9 mouse cellular contexts compared by ENCODE assay signal in genomic region chr9:78646008-78646777, GRCm38 (mm10). TPM values are rescaled to one million over a fixed set of nuclear protein-coding genes. Genes with fewer than 3 reads are reported as not detected.
DNase-seq lines count a peak whose midpoint lies in the region; ATAC-seq and TF ChIP-seq lines count a peak whose summit lies in the region.
"Had no signal": no experiment of that assay in that cellular context is flagged by ENCODE, and none has a peak within 500 bp of the region (broad histone marks: within the 10 kb centered on the region; RNA-seq: fewer than 3 reads in every experiment).

No protein-coding gene starts in this region.

- H3K4me1 ChIP-seq in kidney, embryonic 14.5 days (ENCODE audit: control insufficient read depth, insufficient read depth, low read length): no peaks in the 10 kb centered on the region
- no peaks in the 10 kb centered on the region for H3K4me1 ChIP-seq in lung, embryonic 14.5 days (ENCODE audit: insufficient read depth)
- H3K4me1 ChIP-seq: limb, embryonic 15.5 days had no signal

- H3K9ac ChIP-seq in kidney, embryonic 14.5 days (ENCODE audit: low read depth, low read length): no peak overlapping the region
- H3K9ac ChIP-seq in lung, embryonic 14.5 days: no peak overlapping the region
- H3K9ac ChIP-seq: limb, embryonic 15.5 days had no signal

- 50% methylated on average over 6 of the region's 6 CpGs for WGBS in kidney, embryonic 14.5 days
- 42% methylated on average over 6 of the region's 6 CpGs for WGBS in lung, embryonic 14.5 days

- H3K27me3 ChIP-seq in kidney, embryonic 14.5 days (ENCODE audit: control insufficient read depth, insufficient read depth, low read length): no peaks in the 10 kb centered on the region
- H3K27me3 ChIP-seq in lung, embryonic 14.5 days (ENCODE audit: insufficient read depth, low read length): no peaks in the 10 kb centered on the region
- H3K27me3 ChIP-seq: limb, embryonic 15.5 days had no signal

- H3K4me3 ChIP-seq in kidney, embryonic 14.5 days (ENCODE audit: low read length): no peak overlapping the region
- H3K4me3 ChIP-seq in lung, embryonic 14.5 days (ENCODE audit: low read depth, low read length): no peak overlapping the region
- H3K4me3 ChIP-seq: limb, embryonic 15.5 days had no signal

- peak; percentile 79 for TF ChIP-seq CTCF in lung, embryonic 14.5 days (IDR thresholded peaks at IDR 0.05; ENCODE audit: low read depth)

- peak; percentile 11 for DNase-seq in heart, adult 8-10 months (ENCODE audit: low spot score)
- no peak for DNase-seq in heart, adult 11 months
- DNase-seq in 3T3-L1 (ENCODE audit: low read depth, low spot score) (peak; percentile 83), adipocyte (ENCODE audit: low spot score) (peak; percentile 76)
- peak; percentile 87 for DNase-seq in embryo, embryonic 10 days (ENCODE audit: low spot score)
- DNase-seq in lung, embryonic 14.5 days: peak; percentile 89
- DNase-seq in telencephalon, adult 2 months (ENCODE audit: low read depth, low spot score): peak; percentile 15

- no peaks in the 10 kb centered on the region for H3K36me3 ChIP-seq in kidney, embryonic 14.5 days (ENCODE audit: control insufficient read depth, insufficient read depth, low read length)
- no peaks in the 10 kb centered on the region for H3K36me3 ChIP-seq in lung, embryonic 14.5 days (ENCODE audit: insufficient read depth)
- H3K36me3 ChIP-seq: limb, embryonic 15.5 days had no signal

- 0 out of 2 replicates have a peak, but pooled peaks have one; percentile 49 for ATAC-seq in kidney, embryonic 14.5 days (ENCODE audit: low FRiP score, low TSS enrichment)
- ATAC-seq in lung, embryonic 14.5 days (ENCODE audit: insufficient read depth): no peak

- no peak overlapping the region for H3K4me2 ChIP-seq in kidney, embryonic 14.5 days (replicated peaks; ENCODE audit: low read depth, low read length)
- no peak overlapping the region for H3K4me2 ChIP-seq in lung, embryonic 14.5 days
- H3K4me2 ChIP-seq: limb, embryonic 15.5 days had no signal

- H3K27ac ChIP-seq in kidney, embryonic 14.5 days (ENCODE audit: low read depth, low read length): no peak overlapping the region
- H3K27ac ChIP-seq in lung, embryonic 14.5 days (ENCODE audit: low read depth): no peak overlapping the region
- H3K27ac ChIP-seq: limb, embryonic 15.5 days had no signal

- no peaks in the 10 kb centered on the region for H3K9me3 ChIP-seq in kidney, embryonic 14.5 days (ENCODE audit: control insufficient read depth, low read length)
- H3K9me3 ChIP-seq in lung, embryonic 14.5 days (ENCODE audit: low read depth, low read length): no peaks in the 10 kb centered on the region
- H3K9me3 ChIP-seq: limb, embryonic 15.5 days had no signal

RNA-seq across cellular contexts. Expression of gene Cd109, which starts 30.8 kb away (rescaled TPM):
- total RNA-seq in heart, adult 8-10 months (2022): 1 to 10 TPM in 1 of 4 experiments, under 1 TPM in 3; 0.50 to 1.2 (median 0.70) TPM
- 4.3 and 7.9 TPM in 2 replicates for polyA plus RNA-seq in kidney, embryonic 14.5 days (2014; fragmentation: Nextera tagmentation; extraction: Ambion mirVana)
- 14.2 and 14.4 TPM in 2 replicates for polyA plus RNA-seq in lung, embryonic 14.5 days (2014; fragmentation: Nextera tagmentation; extraction: Ambion mirVana)

RNA-seq across cellular contexts. Expression of gene Slc17a5, which starts 58.4 kb away (rescaled TPM):
- 1 to 10 TPM; 4.5 to 7.4 (median 5.8) TPM for total RNA-seq in heart, adult 8-10 months (2022)
- 9.9 and 16.9 TPM in 2 replicates for polyA plus RNA-seq in kidney, embryonic 14.5 days (2014; fragmentation: Nextera tagmentation; extraction: Ambion mirVana)
- polyA plus RNA-seq in lung, embryonic 14.5 days (2014; fragmentation: Nextera tagmentation; extraction: Ambion mirVana): 12.2 and 12.7 TPM in 2 replicates
